17 mouse cellular contexts compared by ENCODE assay signal in the genomic region with DNA sequence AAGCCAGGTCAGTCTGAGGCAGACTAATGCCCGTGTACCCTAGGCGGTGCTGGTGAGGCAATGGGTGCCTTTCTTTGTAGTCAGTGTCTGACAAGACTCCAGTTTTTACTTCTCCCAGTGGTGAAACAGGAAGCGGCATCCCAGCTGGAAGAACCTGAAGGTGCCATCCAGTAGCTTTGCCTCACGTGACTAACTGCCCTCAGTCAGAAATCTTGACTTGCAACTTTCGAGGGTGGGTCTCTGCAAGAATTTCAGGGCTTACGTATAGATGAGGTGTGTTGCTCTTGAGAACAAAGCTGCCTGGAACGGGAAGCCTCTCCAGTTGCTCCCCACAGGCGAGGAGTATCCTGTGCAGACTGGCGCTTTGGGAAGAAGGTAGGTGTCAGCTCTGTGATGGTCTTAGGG. TPM values are rescaled to one million over a fixed set of nuclear protein-coding genes. Genes with fewer than 3 reads are reported as not detected.
DNase-seq lines count a peak whose midpoint lies in the region; ATAC-seq and TF ChIP-seq lines count a peak whose summit lies in the region.
"Had no signal": no experiment of that assay in that cellular context is flagged by ENCODE, and none has a peak within 500 bp of the region (broad histone marks: within the 10 kb centered on the region; RNA-seq: fewer than 3 reads in every experiment).

Cers3 (plus strand) TSS at position 128 of the 405 bp plus-strand sequence.

- H3K27me3 ChIP-seq in intestine, postnatal 0 days (replicated peaks; ENCODE audit: control insufficient read depth, insufficient read depth, low read length), result no peaks in the 10 kb centered on the region
- H3K27me3 ChIP-seq: embryonic facial prominence, embryonic 12.5 days; forebrain, embryonic 13.5 days; limb, embryonic 13.5 days; neural tube, embryonic 13.5 days had no signal

- H3K4me2 ChIP-seq in intestine, postnatal 0 days (replicated peaks; ENCODE audit: low read depth), result peak within 1 kb of the TSS; percentile 30
- H3K4me2 ChIP-seq: embryonic facial prominence, embryonic 12.5 days; forebrain, embryonic 13.5 days; limb, embryonic 13.5 days; neural tube, embryonic 13.5 days had no signal

- H3K4me1 ChIP-seq in intestine, postnatal 0 days (replicated peaks; ENCODE audit: control insufficient read depth, insufficient read depth, low read length), result no peaks in the 10 kb centered on the region
- H3K4me1 ChIP-seq: embryonic facial prominence, embryonic 12.5 days; forebrain, embryonic 13.5 days; neural tube, embryonic 13.5 days had no signal

- H3K4me3 ChIP-seq in intestine, postnatal 0 days (ENCODE audit: low read depth, low read length), result no peak within 1 kb of the TSS
- H3K4me3 ChIP-seq: embryonic facial prominence, embryonic 12.5 days; forebrain, embryonic 13.5 days; limb, embryonic 13.5 days; neural tube, embryonic 13.5 days had no signal

- DNase-seq in urinary bladder, adult 2 months (ENCODE audit: low spot score), result no peak
- DNase-seq in urinary bladder, postnatal 10 days (ENCODE audit: low spot score), result no peak
- DNase-seq in lung, postnatal 25 days (ENCODE audit: low spot score), result peak; percentile 5
- no peak for DNase-seq in adrenal gland, postnatal 36 days
- DNase-seq in spleen, postnatal 4 days (ENCODE audit: low spot score in 2 of 2), result no peak
- DNase-seq in ovary, postnatal 14 days (ENCODE audit: low spot score), result no peak
- DNase-seq: cerebellum, adult 11 months; cerebellum, postnatal 36 days; heart, postnatal 36 days; kidney, postnatal 4 days; spleen, adult 18-20 months had no signal

- WGBS in intestine, postnatal 0 days, result 46% methylated on average over 9 of the region's 9 CpGs

- peak; percentile 33 for TF ChIP-seq CTCF in intestine, postnatal 0 days (IDR thresholded peaks at IDR 0.05; ENCODE audit: low read depth)

- H3K36me3 ChIP-seq in intestine, postnatal 0 days (ENCODE audit: control insufficient read depth, insufficient read depth), result no peaks in the 10 kb centered on the region
- H3K36me3 ChIP-seq: embryonic facial prominence, embryonic 12.5 days; limb, embryonic 13.5 days; neural tube, embryonic 13.5 days had no signal

- H3K9ac ChIP-seq in intestine, postnatal 0 days (ENCODE audit: low read depth, low read length), result no peak within 1 kb of the TSS
- H3K9ac ChIP-seq: embryonic facial prominence, embryonic 12.5 days; forebrain, embryonic 13.5 days; limb, embryonic 13.5 days; neural tube, embryonic 13.5 days had no signal

- ATAC-seq in intestine, postnatal 0 days, result no peak
- ATAC-seq: activated CD4-positive, CD25-positive, alpha-beta regulatory T cell, adult 4 months; forebrain, embryonic 13.5 days had no signal

- no peak within 1 kb of the TSS for H3K27ac ChIP-seq in intestine, postnatal 0 days (ENCODE audit: low read depth, low read length)
- H3K27ac ChIP-seq: embryonic facial prominence, embryonic 12.5 days; forebrain, embryonic 13.5 days; limb, embryonic 13.5 days; neural tube, embryonic 13.5 days had no signal

- no peaks in the 10 kb centered on the region for H3K9me3 ChIP-seq in intestine, postnatal 0 days (ENCODE audit: control insufficient read depth)
- H3K9me3 ChIP-seq: embryonic facial prominence, embryonic 12.5 days; forebrain, embryonic 13.5 days; limb, embryonic 13.5 days; neural tube, embryonic 13.5 days had no signal

RNA-seq across cellular contexts. Expression of gene Cers3, which starts in this region (rescaled TPM):
- polyA plus RNA-seq in urinary bladder, adult 2 months (2012; rRNA removed), result 39.6 and 50.1 TPM in 2 replicates
- 0.16 TPM in 2 replicates for polyA plus RNA-seq in intestine, postnatal 0 days (2015; fragmentation: Nextera tagmentation; extraction: Ambion mirVana)
- under 1 TPM; 0.10 to 0.23 TPM for total RNA-seq in adrenal gland, postnatal 36 days (2021)
- polyA plus RNA-seq: activated CD4-positive, CD25-positive, alpha-beta regulatory T cell, adult 4 months had no signal

Comparison
In these comparisons a context has a peak if more than half of its experiments do, and no peak if none do; other contexts are left out.
1. RNA of gene Cers3 (polyA plus RNA-seq): 39.6 to 50.1 TPM in urinary bladder, adult 2 months; 0.16 TPM in intestine, postnatal 0 days; every median in the first group is over 10 times any median in the second.